Mouse (Mus musculus): Measurements from ENCODE around the gene Epb41l4b. TPM values are rescaled to one million over a fixed set of nuclear protein-coding genes. Genes with fewer than 3 reads are reported as not detected.

The Epb41l4b gene
- total RNA-seq, 2 experiments from 2014 or later: 0.47 to 3.5 TPM

- no peak for ATAC-seq (replicated peaks; ENCODE audit: low FRiP score, low TSS enrichment, poor library complexity, severe bottlenecking)
These were observed 69.4 kb downstream of the Epb41l4b start for GRCm38 (mm10) chr4:57073843-57074242.

- ATAC-seq (replicated peaks; ENCODE audit: low FRiP score, low TSS enrichment, poor library complexity, severe bottlenecking): no peak
These were observed 70.1 kb downstream of the Epb41l4b start for GRCm38 (mm10) chr4:57073174-57073573.

GRCm38 (mm10) chr4:57070640-57071039 is 72.6 kb downstream of the Epb41l4b start:
- no peak for ATAC-seq (replicated peaks; ENCODE audit: low FRiP score, low TSS enrichment, poor library complexity, severe bottlenecking)

- no peak for ATAC-seq (replicated peaks; ENCODE audit: low FRiP score, low TSS enrichment, poor library complexity, severe bottlenecking)
These were observed 74.8 kb downstream of the Epb41l4b start for GRCm38 (mm10) chr4:57068397-57068796.

GRCm38 (mm10) chr4:57067801-57068200 is 75.4 kb downstream of the Epb41l4b start:
- ATAC-seq (replicated peaks; ENCODE audit: low FRiP score, low TSS enrichment, poor library complexity, severe bottlenecking): no peak

- ATAC-seq (replicated peaks; ENCODE audit: low FRiP score, low TSS enrichment, poor library complexity, severe bottlenecking): no peak
These were observed 76.3 kb downstream of the Epb41l4b start for GRCm38 (mm10) chr4:57066936-57067335.

GRCm38 (mm10) chr4:57065273-57065672 is 78.0 kb downstream of the Epb41l4b start:
- peak; percentile 92 for ATAC-seq (replicated peaks; ENCODE audit: low FRiP score, low TSS enrichment, poor library complexity, severe bottlenecking)

GRCm38 (mm10) chr4:57064830-57065229 is 78.4 kb downstream of the Epb41l4b start:
- ATAC-seq (replicated peaks; ENCODE audit: low FRiP score, low TSS enrichment, poor library complexity, severe bottlenecking): no peak

GRCm38 (mm10) chr4:57060319-57060831 is 82.9 kb downstream of the Epb41l4b start:
- ATAC-seq (replicated peaks; ENCODE audit: low FRiP score, low TSS enrichment, poor library complexity, severe bottlenecking): no peak

- no peak for ATAC-seq (replicated peaks; ENCODE audit: low FRiP score, low TSS enrichment, poor library complexity, severe bottlenecking)
These were observed 84.6 kb downstream of the Epb41l4b start for GRCm38 (mm10) chr4:57058623-57059022.

GRCm38 (mm10) chr4:57057637-57058036 is 85.6 kb downstream of the Epb41l4b start:
- ATAC-seq (replicated peaks; ENCODE audit: low FRiP score, low TSS enrichment, poor library complexity, severe bottlenecking): no peak

GRCm38 (mm10) chr4:57055635-57056034 is 87.6 kb downstream of the Epb41l4b start:
- no peak for ATAC-seq (replicated peaks; ENCODE audit: low FRiP score, low TSS enrichment, poor library complexity, severe bottlenecking)

GRCm38 (mm10) chr4:57049281-57049921 is 93.8 kb downstream of the Epb41l4b start:
- ATAC-seq (replicated peaks; ENCODE audit: low FRiP score, low TSS enrichment, poor library complexity, severe bottlenecking): no peak

- ATAC-seq (replicated peaks; ENCODE audit: low FRiP score, low TSS enrichment, poor library complexity, severe bottlenecking): no peak
These were observed 94.7 kb downstream of the Epb41l4b start for GRCm38 (mm10) chr4:57048566-57048965.

GRCm38 (mm10) chr4:57046160-57046571 is 97.1 kb downstream of the Epb41l4b start:
- ATAC-seq (replicated peaks; ENCODE audit: low FRiP score, low TSS enrichment, poor library complexity, severe bottlenecking): no peak

GRCm38 (mm10) chr4:57043621-57044020 is 99.6 kb downstream of the Epb41l4b start:
- no peak for ATAC-seq (replicated peaks; ENCODE audit: low FRiP score, low TSS enrichment, poor library complexity, severe bottlenecking)

- ATAC-seq (replicated peaks; ENCODE audit: low FRiP score, low TSS enrichment, poor library complexity, severe bottlenecking): no peak
These were observed 101.6 kb downstream of the Epb41l4b start for GRCm38 (mm10) chr4:57041661-57042060.

GRCm38 (mm10) chr4:57041211-57041610 is 102.0 kb downstream of the Epb41l4b start:
- ATAC-seq (replicated peaks; ENCODE audit: low FRiP score, low TSS enrichment, poor library complexity, severe bottlenecking): no peak

GRCm38 (mm10) chr4:57040481-57040880 is 102.8 kb downstream of the Epb41l4b start:
- no peak for ATAC-seq (replicated peaks; ENCODE audit: low FRiP score, low TSS enrichment, poor library complexity, severe bottlenecking)

- ATAC-seq (replicated peaks; ENCODE audit: low FRiP score, low TSS enrichment, poor library complexity, severe bottlenecking): no peak
These were observed 103.9 kb downstream of the Epb41l4b start for GRCm38 (mm10) chr4:57039127-57040031.
